Mouse (Mus musculus) heart, postnatal 0 days (tissue): ENCODE results near the gene Cnp.

Experiments used
- CTCF ChIP-seq: IDR thresholded peaks from 2 replicates; pipeline ENCODE4 v1.5.1; 2016; ENCODE audit warnings: antibody characterized with exemption, control low read depth, low read depth
- EP300 ChIP-seq: IDR thresholded peaks from 2 replicates; pipeline ENCODE4 v1.6.1; 2016; ENCODE audit warnings: antibody characterized with exemption, low read depth

GRCm38 (mm10) chr11:100588462-100588861 lies 13.8 kb downstream of the Cnp start:
- TF ChIP-seq CTCF (no peak), EP300 (no peak)
